Mouse (Mus musculus): ENCODE results near the gene Lmna. TPM values are rescaled to one million over a fixed set of nuclear protein-coding genes. Genes with fewer than 3 reads are reported as not detected.

Lmna gene
- total RNA-seq, 2 experiments from 2014 or later: 35.3 to 37.7 TPM

Small RNA genes lying within 50 kb of the gene (microRNA-seq; reads per million reads assigned to microRNA genes)
- not detected for gene Mir1905
- not detected for gene Mir7011

Other genes starting within 250 kb of the Lmna start
- under 1 TPM; 0.80 to 0.89 TPM for gene Gm38392, start 222.7 kb downstream of the Lmna start, total RNA-seq (2021)
- gene Tsacc, start 213.0 kb downstream of the Lmna start, total RNA-seq (2021): 1 to 10 TPM; 4.4 TPM
- gene Cct3, start 212.8 kb downstream of the Lmna start, total RNA-seq (2021): 100 to 1,000 TPM; 309 to 317 TPM
- 10 to 100 TPM; 49.7 to 60.1 TPM for gene Glmp, start 184.9 kb downstream of the Lmna start, total RNA-seq (2021)
- gene Tmem79, start 173.8 kb downstream of the Lmna start, total RNA-seq (2021): 1 to 10 TPM; 1.5 to 2.0 TPM
- gene Smg5, start 173.7 kb downstream of the Lmna start, total RNA-seq (2021): 10 to 100 TPM; 76.7 to 79.8 TPM
- 1 to 10 TPM; 1.9 to 2.1 TPM for gene Paqr6, start 145.4 kb downstream of the Lmna start, total RNA-seq (2021)
- gene Bglap3, start 137.2 kb downstream of the Lmna start, total RNA-seq (2021): under 1 TPM in 1 of 2 experiments, not detected in 1; 0.36 TPM
- gene Bglap2, start 131.3 kb downstream of the Lmna start, total RNA-seq (2021): not detected
- not detected for gene Bglap, start 125.5 kb downstream of the Lmna start, total RNA-seq (2021)
- 10 to 100 TPM; 15.7 to 16.0 TPM for gene Pmf1, start 99.6 kb downstream of the Lmna start, total RNA-seq (2021)
- gene Slc25a44, start 84.8 kb downstream of the Lmna start, total RNA-seq (2021): 10 to 100 TPM; 43.7 to 47.7 TPM
- gene Sema4a, start 48.8 kb downstream of the Lmna start, total RNA-seq (2021): 10 to 100 TPM; 58.1 to 58.4 TPM
- 10 to 100 TPM; 80.5 to 87.8 TPM for gene Mex3a, start 22.4 kb upstream of the Lmna start, total RNA-seq (2021)
- under 1 TPM in 1 of 2 experiments, not detected in 1; 0.83 TPM for gene Rab25, start 38.3 kb upstream of the Lmna start, total RNA-seq (2021)
- 100 to 1,000 TPM; 106 to 120 TPM for gene Lamtor2, start 43.1 kb upstream of the Lmna start, total RNA-seq (2021)
- 100 to 1,000 TPM in 1 of 2 experiments, 10 to 100 TPM in 1; 97.5 to 105 TPM for gene Ubqln4, start 43.8 kb upstream of the Lmna start, total RNA-seq (2021)
- 100 to 1,000 TPM; 114 to 121 TPM for gene Ssr2, start 65.9 kb upstream of the Lmna start, total RNA-seq (2021)
- gene Arhgef2, start 96.0 kb upstream of the Lmna start, total RNA-seq (2021): 100 to 1,000 TPM; 129 to 134 TPM
- not detected for gene Rxfp4, start 143.2 kb upstream of the Lmna start, total RNA-seq (2021)
- 10 to 100 TPM; 76.3 to 78.3 TPM for gene Khdc4, start 175.8 kb upstream of the Lmna start, total RNA-seq (2021)
- 10 to 100 TPM; 45.0 to 46.9 TPM for gene Rit1, start 206.9 kb upstream of the Lmna start, total RNA-seq (2021)